Mouse (Mus musculus) kidney, adult 2 months (tissue): ENCODE measurements at regions not wholly inside any gene's neighbourhood (a gene's known extent, or its start where the extent isn't known, plus 50 kb on each side); places are given as distances from the start of the nearest gene placed in this dataset.

Source experiments
- DNase-seq: peaks from one replicate; pipeline ENCODE4 v3.0.0; 2021
- H3K27ac ChIP-seq: fragments of 200-500 bp; 2 replicates; pipeline ENCODE4 v1.5.1; 2012; ENCODE audit warnings: low read depth, low read length, control low read depth, inconsistent platforms; ENCODE audit not compliant: insufficient read depth
- H3K27me3 ChIP-seq: fragments of 200-500 bp; replicated peaks from 2 replicates; pipeline ENCODE4 v1.6.1; 2012; ENCODE audit warnings: mild to moderate bottlenecking, moderate library complexity, low read length, inconsistent platforms; ENCODE audit not compliant: control insufficient read depth, insufficient read depth
- H3K36me3 ChIP-seq: fragments of 200-500 bp; 2 replicates; pipeline ENCODE4 v1.6.1; 2012; ENCODE audit warnings: mild to moderate bottlenecking, moderate library complexity, low read length, inconsistent platforms; ENCODE audit not compliant: control insufficient read depth, insufficient read depth
- H3K4me1 ChIP-seq: fragments of 200-500 bp; 2 replicates; pipeline ENCODE4 v1.6.1; 2011; ENCODE audit warnings: low read length; ENCODE audit not compliant: control insufficient read depth, insufficient read depth
- H3K4me3 ChIP-seq: fragments of 200-500 bp; 2 replicates; pipeline ENCODE4 v1.5.1; 2011; ENCODE audit warnings: mild to moderate bottlenecking, low read depth, low read length, control low read depth; ENCODE audit not compliant: insufficient read depth
- CTCF ChIP-seq: fragments of 200-500 bp; conservative IDR thresholded peaks from 2 replicates; pipeline ENCODE4 v1.5.1; 2011; ENCODE audit warnings: low read depth, mild to moderate bottlenecking, control low read depth, low read length, moderate library complexity, mixed read lengths; ENCODE audit not compliant: insufficient read depth, insufficient read length
- POLR2A ChIP-seq: fragments of 200-500 bp; IDR thresholded peaks from one replicate; pipeline ENCODE4 v1.6.1; 2011; ENCODE audit warnings: low read depth, low read length, control low read depth
- WGBS: fragments of 180-500 bp; shearing (Covaris S2); methylation state at CpG from one replicate; pipeline ENCODE4 v1.1.7; 2018; 5-methylcytosine and 5-hydroxymethylcytosine counted together

GRCm38 (mm10) chr9:23535872-23536271, 313.0 kb downstream of the Bmper start:
- WGBS = 72% methylated on average over 2 of the region's 2 CpGs
- Histone ChIP-seq H3K27ac (no peak overlapping the region), H3K36me3 (no peaks in the 10 kb centered on the region), H3K4me3 (no peak overlapping the region), H3K4me1 (no peaks in the 10 kb centered on the region), H3K27me3 (no peaks in the 10 kb centered on the region)
- DNase-seq = no peak
- TF ChIP-seq CTCF (no peak), POLR2A (no peak)

- WGBS = 71% methylated on average over 5 of the region's 5 CpGs
- Histone ChIP-seq H3K4me1 (no peaks in the 10 kb centered on the region), H3K27me3 (no peaks in the 10 kb centered on the region), H3K27ac (no peak overlapping the region), H3K36me3 (no peaks in the 10 kb centered on the region), H3K4me3 (no peak overlapping the region)
- TF ChIP-seq POLR2A (no peak), CTCF (no peak)
- no peak for DNase-seq
These were observed 315.2 kb downstream of the Bmper start for GRCm38 (mm10) chr9:23538051-23538450.

GRCm38 (mm10) chr9:23551692-23552091, 328.8 kb downstream of the Bmper start:
- WGBS = 35% methylated on average over 2 of the region's 2 CpGs
- DNase-seq = no peak
- Histone ChIP-seq H3K4me3 (no peak overlapping the region), H3K4me1 (no peaks in the 10 kb centered on the region), H3K36me3 (no peaks in the 10 kb centered on the region), H3K27ac (no peak overlapping the region), H3K27me3 (no peaks in the 10 kb centered on the region)
- no peak for TF ChIP-seq CTCF
- no peak for TF ChIP-seq POLR2A

GRCm38 (mm10) chr9:23553766-23554165, 330.9 kb downstream of the Bmper start:
- Histone ChIP-seq H3K27me3 (no peaks in the 10 kb centered on the region), H3K4me3 (no peak overlapping the region), H3K36me3 (no peaks in the 10 kb centered on the region), H3K27ac (no peak overlapping the region), H3K4me1 (no peaks in the 10 kb centered on the region)
- TF ChIP-seq CTCF (no peak), POLR2A (no peak)
- 39% methylated on average over 1 of the region's 1 CpGs for WGBS
- peak; percentile 73 for DNase-seq

GRCm38 (mm10) chr9:23557601-23558000, 334.7 kb downstream of the Bmper start:
- DNase-seq = no peak

GRCm38 (mm10) chr9:23561924-23562323, 339.0 kb downstream of the Bmper start:
- Histone ChIP-seq H3K27me3 (no peaks in the 10 kb centered on the region), H3K4me1 (no peaks in the 10 kb centered on the region), H3K27ac (no peak overlapping the region), H3K4me3 (no peak overlapping the region), H3K36me3 (no peaks in the 10 kb centered on the region)
- no peak for DNase-seq
- no peak for TF ChIP-seq CTCF
- TF ChIP-seq POLR2A = no peak
- WGBS = 75% methylated on average over 3 of the region's 3 CpGs

More at GRCm38 (mm10) chr9:23557601-23558000, 334.7 kb downstream of the Bmper start:
- H3K4me3 ChIP-seq = no peak overlapping the region
- TF ChIP-seq POLR2A (no peak), CTCF (no peak)
- WGBS = 73% methylated on average over 3 of the region's 3 CpGs
- H3K27ac ChIP-seq = no peak overlapping the region
- no peaks in the 10 kb centered on the region for H3K36me3 ChIP-seq
- H3K27me3 ChIP-seq = no peaks in the 10 kb centered on the region
- no peaks in the 10 kb centered on the region for H3K4me1 ChIP-seq

- H3K4me1 ChIP-seq = no peaks in the 10 kb centered on the region
- H3K4me3 ChIP-seq = no peak overlapping the region
- DNase-seq = no peak
- no peak overlapping the region for H3K27ac ChIP-seq
- no peaks in the 10 kb centered on the region; the same call in 1 of the 2 replicates for H3K27me3 ChIP-seq
- TF ChIP-seq POLR2A (no peak), CTCF (no peak)
- H3K36me3 ChIP-seq = no peaks in the 10 kb centered on the region
These were observed 344.2 kb downstream of the Bmper start for GRCm38 (mm10) chr9:23567081-23567480.

- Histone ChIP-seq H3K4me1 (no peaks in the 10 kb centered on the region), H3K27me3 (no peaks in the 10 kb centered on the region; the same call in 1 of the 2 replicates), H3K4me3 (no peak overlapping the region), H3K36me3 (no peaks in the 10 kb centered on the region), H3K27ac (no peak overlapping the region)
- TF ChIP-seq CTCF = no peak
- TF ChIP-seq POLR2A = no peak
- 39% methylated on average over 8 of the region's 8 CpGs for WGBS
- DNase-seq = no peak
These were observed 347.3 kb downstream of the Bmper start for GRCm38 (mm10) chr9:23570150-23570549.
